ENCODE assay signal across 8 mouse cellular contexts in genomic region chr11:116489771-116490231, GRCm38 (mm10). TPM values are rescaled to one million over a fixed set of nuclear protein-coding genes. Genes with fewer than 3 reads are reported as not detected.
DNase-seq lines count a peak whose midpoint lies in the region; ATAC-seq and TF ChIP-seq lines count a peak whose summit lies in the region.

No protein-coding gene starts in this region.

- no peak for DNase-seq in left cerebral cortex, adult 2 months (ENCODE audit: extremely low spot score in 1 of 2, low spot score in 2 of 2)
- no peak for DNase-seq in left cerebral cortex, adult 9 months (ENCODE audit: low spot score in 2 of 2)
- peak; percentile 49 for DNase-seq in ZHBTc4 (ENCODE audit: low read depth, low spot score)
- DNase-seq in liver, embryonic 14.5 days (ENCODE audit: low read depth in 3 of 3, low spot score in 3 of 3): no peak
- peak; percentile 45 for DNase-seq in thymus, postnatal 14 days
- DNase-seq in Muller cell, postnatal 12 days (ENCODE audit: inconsistent ontology term): no peak
- DNase-seq in adrenal gland, postnatal 25 days: no peak

- peak overlapping the region; percentile 91 for H3K4me3 ChIP-seq in left cerebral cortex, adult 2 months
- H3K4me3 ChIP-seq in forebrain, embryonic 13.5 days: peak overlapping the region; percentile 99
- peak overlapping the region; percentile 75 to 77 for H3K4me3 ChIP-seq in liver, embryonic 14.5 days (ENCODE audit: insufficient read depth in 1 of 2, low read depth in 2 of 2, low read length in 2 of 2)

- H3K9ac ChIP-seq in forebrain, embryonic 13.5 days: peak overlapping the region; percentile 98
- H3K9ac ChIP-seq in liver, embryonic 14.5 days (replicated peaks): peak overlapping the region; percentile 69

- TF ChIP-seq CTCF in left cerebral cortex, adult 2 months (IDR thresholded peaks at IDR 0.05): no peak
- TF ChIP-seq CTCF in liver, embryonic 14.5 days (IDR thresholded peaks at IDR 0.05; ENCODE audit: low read depth): no peak

- H3K27me3 ChIP-seq in forebrain, embryonic 13.5 days: no peaks in the 10 kb centered on the region
- H3K27me3 ChIP-seq in liver, embryonic 14.5 days (ENCODE audit: control insufficient read depth, insufficient read depth, low read length): no peaks in the 10 kb centered on the region

- peaks cover 29% of the 10 kb centered on the region for H3K36me3 ChIP-seq in forebrain, embryonic 13.5 days (ENCODE audit: poor library complexity, severe bottlenecking)
- H3K36me3 ChIP-seq in liver, embryonic 14.5 days (replicated peaks; ENCODE audit: control insufficient read depth, insufficient read depth, low read depth): no peaks in the 10 kb centered on the region; the same call in 1 of the 2 replicates

- under 1% methylated on average over 39 of the region's 39 CpGs for WGBS in forebrain, embryonic 13.5 days
- under 1% methylated on average over 39 of the region's 39 CpGs for WGBS in liver, embryonic 14.5 days (ENCODE audit: insufficient replicate concordance)

- H3K4me1 ChIP-seq in forebrain, embryonic 13.5 days: peaks cover 19% of the 10 kb centered on the region
- H3K4me1 ChIP-seq in liver, embryonic 14.5 days (replicated peaks; ENCODE audit: control insufficient read depth in 2 of 2, insufficient read depth in 2 of 2, low read length in 1 of 2): peaks cover 5 to 11% of the 10 kb centered on the region in 2 experiments

- peak overlapping the region; percentile 77 for H3K4me2 ChIP-seq in forebrain, embryonic 13.5 days
- peak overlapping the region; percentile 71 for H3K4me2 ChIP-seq in liver, embryonic 14.5 days (ENCODE audit: low read depth)

- H3K9me3 ChIP-seq in forebrain, embryonic 13.5 days (replicated peaks): no peaks in the 10 kb centered on the region
- no peaks in the 10 kb centered on the region for H3K9me3 ChIP-seq in liver, embryonic 14.5 days (ENCODE audit: control insufficient read depth, low read length)

- intact Hi-C loops in left cerebral cortex, adult 2 months (cut with DNase I): loop anchor here (2.0 kb wide), 1 partner anchor 43 kb away; no protein-coding TSS in a partner anchor

- ATAC-seq in forebrain, embryonic 13.5 days: no peak; the same call in none of the 2 replicates
- peak; percentile 39; the same call in 1 of the 2 replicates for ATAC-seq in liver, embryonic 14.5 days (ENCODE audit: insufficient read depth)

- H3K27ac ChIP-seq in left cerebral cortex, adult 2 months: peak overlapping the region; percentile 95
- peak overlapping the region; percentile 90 for H3K27ac ChIP-seq in forebrain, embryonic 13.5 days
- no peak overlapping the region; the same call in 1 of the 2 replicates for H3K27ac ChIP-seq in liver, embryonic 14.5 days

- no peak for TF ChIP-seq EP300 in liver, embryonic 14.5 days (IDR thresholded peaks at IDR 0.05; ENCODE audit: low read depth)

RNA-seq across cellular contexts. Expression of gene Prpsap1, which starts 4.2 kb away (rescaled TPM):
- 10 to 100 TPM; 78.3 to 85.6 TPM for total RNA-seq in left cerebral cortex, adult 2 months (2021)
- polyA plus RNA-seq in forebrain, embryonic 13.5 days (2015; fragmentation: Nextera tagmentation; extraction: Ambion mirVana): 178 and 184 TPM in 2 replicates
- 19.2 and 22.2 TPM in 2 replicates for polyA plus RNA-seq in liver, embryonic 14.5 days (2012; rRNA removed)
- 38.4 and 40.4 TPM in 2 replicates for polyA plus RNA-seq in liver, embryonic 14.5 days (2014; fragmentation: Nextera tagmentation; extraction: Ambion mirVana)
- 112 TPM in 2 replicates for total RNA-seq in adrenal gland, postnatal 25 days (2021)

RNA-seq across cellular contexts. Expression of gene Qrich2, which starts 23.8 kb away (rescaled TPM):
- under 1 TPM in 1 of 2 experiments, not detected in 1; 0.16 TPM for total RNA-seq in left cerebral cortex, adult 2 months (2021)
- 0.09 TPM in 1 of 2 replicates, not detected in the other for polyA plus RNA-seq in forebrain, embryonic 13.5 days (2015; fragmentation: Nextera tagmentation; extraction: Ambion mirVana)
- polyA plus RNA-seq in liver, embryonic 14.5 days (2012; rRNA removed): 0.01 and 0.02 TPM in 2 replicates
- 0.08 TPM in 1 of 2 replicates, not detected in the other for polyA plus RNA-seq in liver, embryonic 14.5 days (2014; fragmentation: Nextera tagmentation; extraction: Ambion mirVana)
- not detected in 2 replicates for total RNA-seq in adrenal gland, postnatal 25 days (2021)

RNA-seq across cellular contexts. Expression of gene Sphk1, which starts 40.9 kb away (rescaled TPM):
- total RNA-seq in left cerebral cortex, adult 2 months (2021): 1 to 10 TPM; 6.1 to 6.8 TPM
- polyA plus RNA-seq in forebrain, embryonic 13.5 days (2015; fragmentation: Nextera tagmentation; extraction: Ambion mirVana): 0.98 and 2.2 TPM in 2 replicates
- 23.0 and 24.1 TPM in 2 replicates for polyA plus RNA-seq in liver, embryonic 14.5 days (2012; rRNA removed)
- 26.8 and 32.2 TPM in 2 replicates for polyA plus RNA-seq in liver, embryonic 14.5 days (2014; fragmentation: Nextera tagmentation; extraction: Ambion mirVana)
- total RNA-seq in adrenal gland, postnatal 25 days (2021): 0.57 and 1.5 TPM in 2 replicates

RNA-seq across cellular contexts. Expression of gene Ubald2, which starts 55.9 kb away (rescaled TPM):
- 10 to 100 TPM; 27.2 to 28.0 TPM for total RNA-seq in left cerebral cortex, adult 2 months (2021)
- polyA plus RNA-seq in forebrain, embryonic 13.5 days (2015; fragmentation: Nextera tagmentation; extraction: Ambion mirVana): 45.5 and 58.2 TPM in 2 replicates
- polyA plus RNA-seq in liver, embryonic 14.5 days (2012; rRNA removed): 58.9 and 70.9 TPM in 2 replicates
- polyA plus RNA-seq in liver, embryonic 14.5 days (2014; fragmentation: Nextera tagmentation; extraction: Ambion mirVana): 50.3 and 55.4 TPM in 2 replicates
- total RNA-seq in adrenal gland, postnatal 25 days (2021): 27.9 and 48.4 TPM in 2 replicates

Comparison
In these comparisons a context has a peak if more than half of its experiments do, and no peak if none do; other contexts are left out.
1. DNase-seq: peak in ZHBTc4 (single experiment) and thymus, postnatal 14 days (single experiment); none in left cerebral cortex, adult 2 months (0 of 2), left cerebral cortex, adult 9 months (0 of 2), liver, embryonic 14.5 days (0 of 3), Muller cell, postnatal 12 days (single experiment) and adrenal gland, postnatal 25 days (single experiment).
2. Peak in every context shown above with its lines, with median percentiles within 50 percentile points of each other: H3K4me3 ChIP-seq.